Mouse (Mus musculus) Patski (cell line): Measurements from ENCODE around the gene Bnipl. TPM values are rescaled to one million over a fixed set of nuclear protein-coding genes. Genes with fewer than 3 reads are reported as not detected.
"Not testable (repeated sequence)": the region's sequence is repeated elsewhere in the genome, so short reads cannot be mapped to it uniquely, and the experiment has no call there.

Experiments used
- ATAC-seq: fragments of 100-300 bp; one replicate; pipeline ENCODE4 v1.8.0; 2021
- CTCF ChIA-PET: fragments of 350-600 bp; sonication (Branson Sonifier 250); formaldehyde crosslinking; loops from one replicate; lab custom pipeline; 2022; ENCODE audit warnings: inconsistent platforms; lab: Charles Lee
- POLR2A ChIA-PET: fragments of 350-600 bp; sonication (Branson Sonifier 250); formaldehyde crosslinking; loops from one replicate; lab custom pipeline; 2022; ENCODE audit warnings: antibody characterized with exemption, inconsistent platforms; lab: Charles Lee
- DNase-seq: peaks from one replicate; pipeline ENCODE4 v3.0.0-alpha.2; 2011; ENCODE audit warnings: low read depth, low spot score
- H3K27me3 ChIP-seq: fragments of 371-371 bp; one replicate; pipeline ENCODE4 v1.5.1; 2021
- CTCF ChIP-seq: fragments of 100-300 bp; IDR thresholded peaks from one replicate; pipeline ENCODE4 v1.5.1; 2021
- in situ Hi-C: fragments of 300-500 bp; cut with MboI; formaldehyde crosslinking; loops from 3 replicates; pipeline ENCODE4 v1.11.1; 2018; ENCODE audit warnings: low pct_unique_long_range_greater_than_20kb, mixed read lengths
- polyA plus RNA-seq: library from polyadenylated mRNA; unstranded; gene quantifications from one replicate; pipeline ENCODE4 v1.2.3, GENCODE M21; 2021

Bnipl gene
- polyA plus RNA-seq, 1 experiment from 2014 or later = 0.24 TPM

GRCm38 (mm10) chr3:95224295-95224694 is 26.7 kb downstream of the Bnipl start:
- DNase-seq (no peak), ATAC-seq (no peak)
- in situ Hi-C loops = no loop called here
- CTCF ChIA-PET = interaction anchor here (1.1 to 1.8 kb wide), 4 partner anchors 9 to 56 kb away, joined by 3 to 6 read pairs (median 4); no protein-coding TSS in a partner anchor
- POLR2A ChIA-PET = interaction anchor here (0.5 to 1.2 kb wide), 3 partner anchors 11 to 1038 kb away, joined by 3 read pairs; partner anchors contain the start of gene Pip5k1a
- no peaks in the 10 kb centered on the region for H3K27me3 ChIP-seq
- no peak for TF ChIP-seq CTCF

DNA sequence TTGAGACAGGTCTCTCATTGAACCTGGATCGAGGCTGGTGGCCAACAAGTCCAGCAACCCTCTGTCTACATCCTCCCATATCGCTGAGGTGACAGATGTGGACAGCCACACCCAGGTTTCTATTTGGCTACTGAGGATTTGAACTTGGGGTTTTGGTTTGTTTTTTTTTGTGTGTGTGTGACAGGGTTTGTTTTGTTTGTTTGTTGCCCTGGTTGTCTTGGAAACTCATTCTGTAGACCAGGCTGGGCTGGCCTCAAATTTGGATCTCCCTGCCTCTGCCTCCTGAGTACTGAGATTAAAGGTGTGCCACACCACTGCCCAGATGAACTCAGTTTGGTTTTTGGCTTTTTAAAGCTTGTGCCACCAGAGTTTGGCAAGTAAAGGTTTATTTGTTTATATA is 28.0 kb downstream of the Bnipl start:
- TF ChIP-seq CTCF = no peak
- ATAC-seq (no peak), DNase-seq (no peak)
- ChIA-PET POLR2A (no interaction called here), CTCF (interaction anchor here (1.1 to 1.8 kb wide), 2 partner anchors 12 to 41 kb away, joined by 3 to 6 read pairs; no protein-coding TSS in a partner anchor)
- H3K27me3 ChIP-seq = no peaks in the 10 kb centered on the region
- in situ Hi-C loops = no loop called here

GRCm38 (mm10) chr3:95218466-95219137 is 32.4 kb downstream of the Bnipl start:
- DNase-seq (no peak), ATAC-seq (no peak)

DNA sequence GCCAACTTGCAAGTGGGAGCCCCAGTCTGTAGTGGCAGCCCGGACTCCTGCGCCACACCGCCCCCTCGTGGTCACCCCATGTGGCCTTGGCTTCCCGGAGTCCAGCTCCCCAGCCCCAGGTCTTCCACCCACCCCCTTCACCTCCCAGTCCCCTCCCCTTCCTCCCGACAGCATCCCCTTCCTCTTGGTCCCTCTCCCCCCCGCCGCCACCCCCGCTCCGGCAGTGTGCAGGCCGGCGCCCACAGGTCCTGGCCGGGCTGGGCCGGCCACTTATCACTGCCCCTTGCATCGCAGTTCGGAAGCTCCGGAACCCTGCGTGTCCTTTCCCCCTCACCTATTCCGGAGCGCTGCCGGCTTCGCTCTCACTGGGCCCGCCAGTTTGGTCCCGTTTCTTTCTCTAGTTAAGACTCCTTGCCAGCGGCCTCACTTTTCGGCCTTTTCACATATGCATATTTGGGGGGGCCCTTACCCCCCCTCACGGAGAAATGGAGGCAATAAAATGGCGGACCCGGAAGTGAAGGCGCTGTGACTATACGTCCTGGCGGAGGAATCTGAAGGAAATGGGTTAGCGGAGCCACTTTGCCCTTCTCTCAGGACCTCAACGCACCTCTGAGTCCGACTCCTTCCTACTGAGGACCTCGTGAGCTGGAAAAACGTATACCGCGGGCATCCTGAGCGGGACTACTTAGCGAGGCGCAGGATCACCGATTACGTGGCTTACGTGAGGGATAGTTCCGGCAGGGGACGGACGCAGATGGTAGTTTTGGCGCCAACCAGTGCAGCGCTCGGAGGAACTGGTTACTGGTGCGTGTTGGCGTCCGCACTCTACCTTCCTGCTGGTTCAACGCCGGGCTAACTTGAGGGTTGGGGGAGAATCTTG is 33.5 kb downstream of the Bnipl start, which contains the start of gene Gabpb2:
Gene Gabpb2 (minus strand): TSS at position 662 of the 880 bp plus-strand sequence.
- peak; percentile 85 for ATAC-seq
- in situ Hi-C loops = no loop called here
- ChIA-PET CTCF (interaction anchor here (0.7 to 3.9 kb wide), 18 partner anchors 8 to 164 kb away, joined by 3 to 12 read pairs (median 4); partner anchors contain the start of genes Cdc42se1 and Tnfaip8l2), POLR2A (interaction anchor here (0.9 to 4.7 kb wide), 5 partner anchors 8 to 53 kb away, joined by 3 to 39 read pairs (median 4); partner anchors contain the start of genes Cdc42se1 and Mllt11)
- DNase-seq = peak; percentile 91
- no peaks in the 10 kb centered on the region for H3K27me3 ChIP-seq
- TF ChIP-seq CTCF = peak; percentile 99

More at GRCm38 (mm10) chr3:95218466-95219137, 32.4 kb downstream of the Bnipl start:
- H3K27me3 ChIP-seq = no peaks in the 10 kb centered on the region
- peak; percentile 49 for TF ChIP-seq CTCF
- POLR2A ChIA-PET = interaction anchor here (0.7 to 4.7 kb wide), 2 partner anchors 11 to 59 kb away, joined by 3 to 39 read pairs; partner anchors contain the start of genes Cdc42se1 and Mllt11
- in situ Hi-C loops = no loop called here
- CTCF ChIA-PET = interaction anchor here (0.8 to 2.4 kb wide), 14 partner anchors 8 to 165 kb away, joined by 3 to 12 read pairs (median 4); partner anchors contain the start of genes Cdc42se1, Mindy1 and Tnfaip8l2

DNA sequence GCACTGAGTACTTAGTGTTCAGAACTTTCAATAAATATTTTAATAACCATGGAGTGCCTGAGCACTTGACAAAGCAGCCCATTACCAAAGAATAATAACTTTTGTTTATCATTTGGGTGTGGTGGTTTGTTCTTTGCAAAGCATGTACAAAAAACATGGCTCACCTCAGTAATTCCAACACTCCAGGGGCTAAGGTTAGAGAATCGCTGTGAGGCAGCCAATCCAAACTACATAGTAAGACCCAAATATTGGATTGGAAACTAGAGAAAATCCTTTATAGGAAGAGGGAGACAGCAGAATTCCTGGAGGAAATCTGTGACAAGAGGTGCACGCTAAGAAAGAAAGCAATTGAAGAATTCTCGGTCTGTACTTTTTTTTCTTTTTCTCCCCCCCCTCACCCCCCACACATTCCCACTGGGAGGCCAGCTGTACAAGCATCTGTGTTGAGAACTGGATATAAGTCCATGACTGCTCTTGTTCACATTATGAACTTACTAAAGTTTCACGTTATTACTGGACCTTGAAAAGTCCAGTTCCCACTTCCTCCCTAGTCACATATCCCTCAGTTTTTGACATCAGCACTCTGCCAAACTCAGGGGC is 34.2 kb downstream of the Bnipl start:
- POLR2A ChIA-PET = interaction anchor here (0.9 to 4.7 kb wide), 5 partner anchors 9 to 52 kb away, joined by 3 to 39 read pairs (median 4); partner anchors contain the start of genes Cdc42se1 and Mllt11
- H3K27me3 ChIP-seq = no peaks in the 10 kb centered on the region
- DNase-seq (no peak), ATAC-seq (no peak)
- in situ Hi-C loops = no loop called here
- CTCF ChIA-PET = interaction anchor here (0.7 to 3.9 kb wide), 15 partner anchors 8 to 77 kb away, joined by 3 to 11 read pairs (median 4); partner anchors contain the start of gene Tnfaip8l2
- TF ChIP-seq CTCF = no peak

DNA sequence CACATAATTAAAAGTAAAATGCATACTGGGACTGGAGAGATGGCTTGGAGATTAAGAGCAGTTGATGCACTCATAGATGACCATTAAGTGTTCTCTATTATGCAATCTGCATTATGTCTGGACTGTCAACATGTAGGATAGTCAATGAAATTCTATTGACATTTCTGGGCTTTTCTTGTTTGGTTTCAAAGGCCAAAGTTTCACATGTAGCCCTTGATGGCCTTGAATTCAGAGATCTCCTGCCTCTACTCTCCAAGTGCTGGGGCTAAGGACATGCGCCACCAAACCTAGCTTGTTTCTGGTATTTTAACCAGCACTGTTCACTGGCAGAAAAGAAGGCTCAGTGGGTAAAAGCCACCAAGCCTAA is 37.4 kb downstream of the Bnipl start:
- in situ Hi-C loops = loop anchor here (5.0 kb wide), 1 partner anchor 71 kb away; the partner anchor contains the start of gene Tnfaip8l2
- POLR2A ChIA-PET = no interaction called here

DNA sequence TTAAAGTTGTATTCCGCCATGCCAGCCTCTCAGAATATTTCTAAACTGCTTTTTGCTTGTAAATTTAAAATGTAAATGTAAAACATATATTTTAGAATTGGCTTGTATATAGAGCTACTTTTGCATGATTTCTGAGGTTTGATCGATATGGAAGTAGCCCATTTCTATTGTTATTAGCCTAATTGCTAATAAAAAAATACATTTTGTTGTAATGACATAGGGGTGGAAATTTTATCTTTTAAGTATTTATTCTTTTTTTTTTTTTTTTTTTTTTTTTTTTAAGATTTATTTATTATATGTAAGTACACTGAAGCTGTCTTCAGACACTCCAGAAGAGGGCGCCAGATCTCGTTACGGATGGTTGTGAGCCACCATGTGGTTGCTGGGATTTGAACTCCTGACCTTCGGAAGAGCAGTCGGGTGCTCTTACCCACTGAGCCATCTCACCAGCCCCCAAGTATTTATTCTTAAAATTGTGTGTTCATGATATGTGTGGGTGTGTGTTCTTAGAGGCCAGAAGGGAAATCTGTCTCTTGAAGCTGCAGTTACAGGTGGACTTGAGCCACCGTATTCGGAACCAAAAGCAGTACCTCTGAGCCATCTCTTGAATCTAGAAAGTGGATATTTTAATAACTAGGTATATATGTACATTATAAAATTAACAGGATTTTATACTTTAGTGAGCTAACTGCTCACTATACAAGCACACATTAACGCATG is 37.9 kb downstream of the Bnipl start:
- in situ Hi-C loops = loop anchor here (5.0 kb wide), 1 partner anchor 71 kb away; the partner anchor contains the start of gene Tnfaip8l2

More for the DNA sequence above, 37.4 kb downstream of the Bnipl start:
- DNase-seq = no peak
- CTCF ChIA-PET = interaction anchor here (0.7 to 6.9 kb wide), 9 partner anchors 7 to 71 kb away, joined by 3 to 51 read pairs (median 3); no protein-coding TSS in a partner anchor
- no peaks in the 10 kb centered on the region for H3K27me3 ChIP-seq
- ATAC-seq = no peak
- TF ChIP-seq CTCF = no peak

DNA sequence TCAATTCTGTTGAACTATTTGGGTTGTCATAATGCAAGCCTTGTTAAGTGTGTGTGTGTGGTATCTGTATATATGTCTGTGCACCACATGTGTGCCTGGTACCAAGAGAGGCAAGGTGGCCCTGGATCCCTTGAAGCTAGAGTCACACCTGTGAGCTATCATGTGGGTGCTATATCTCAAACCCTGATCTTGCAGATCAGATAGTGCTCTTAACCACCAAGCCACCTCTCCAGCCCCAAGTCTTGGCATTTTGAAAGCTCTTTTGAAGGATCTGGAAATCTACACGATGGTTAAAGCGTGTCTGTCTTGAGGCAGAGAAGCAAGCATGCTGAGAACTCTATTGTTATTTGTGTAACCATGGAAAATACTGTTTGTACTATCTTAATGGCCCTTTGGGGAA is 40.4 kb downstream of the Bnipl start:
- in situ Hi-C loops = loop anchor here (5.0 kb wide), 1 partner anchor 68 kb away; the partner anchor contains the start of gene Tnfaip8l2
- DNase-seq = no peak
- no peak for ATAC-seq
- CTCF ChIA-PET = interaction anchor here (0.9 to 6.9 kb wide), 9 partner anchors 8 to 85 kb away, joined by 3 to 51 read pairs (median 3); partner anchors contain the start of gene Tnfaip8l2
- TF ChIP-seq CTCF = no peak
- POLR2A ChIA-PET = interaction anchor here (0.6 to 1.5 kb wide), 3 partner anchors 9 to 116 kb away, joined by 3 to 4 read pairs (median 3); no protein-coding TSS in a partner anchor
- H3K27me3 ChIP-seq = no peaks in the 10 kb centered on the region

More for the DNA sequence above, 37.9 kb downstream of the Bnipl start:
- TF ChIP-seq CTCF = peak; percentile 52
- H3K27me3 ChIP-seq, ATAC-seq, DNase-seq: not testable (repeated sequence)
- POLR2A ChIA-PET = interaction anchor here (1.5 kb wide), 1 partner anchor 13 kb away, joined by 4 read pairs; no protein-coding TSS in a partner anchor
- CTCF ChIA-PET = interaction anchor here (0.7 to 6.9 kb wide), 10 partner anchors 12 to 77 kb away, joined by 3 to 51 read pairs (median 3); no protein-coding TSS in a partner anchor
